Mouse (Mus musculus) urinary bladder, adult 2 months (tissue): ENCODE results near the gene Begain. TPM values are rescaled to one million over a fixed set of nuclear protein-coding genes. Genes with fewer than 3 reads are reported as not detected.

Experiments
- DNase-seq: peaks from one replicate; pipeline ENCODE4 v3.0.0; 2022; ENCODE audit warnings: low spot score
- polyA plus RNA-seq: library from polyadenylated mRNA; depleted of rRNA; stranded (reverse); fragments of >200 nt; gene quantifications from 2 replicates; pipeline ENCODE4 v1.2.3, GENCODE M21; 2012; rRNA removed

Gene Begain
- 1.4 and 1.8 TPM in 2 replicates for polyA plus RNA-seq

DNA sequence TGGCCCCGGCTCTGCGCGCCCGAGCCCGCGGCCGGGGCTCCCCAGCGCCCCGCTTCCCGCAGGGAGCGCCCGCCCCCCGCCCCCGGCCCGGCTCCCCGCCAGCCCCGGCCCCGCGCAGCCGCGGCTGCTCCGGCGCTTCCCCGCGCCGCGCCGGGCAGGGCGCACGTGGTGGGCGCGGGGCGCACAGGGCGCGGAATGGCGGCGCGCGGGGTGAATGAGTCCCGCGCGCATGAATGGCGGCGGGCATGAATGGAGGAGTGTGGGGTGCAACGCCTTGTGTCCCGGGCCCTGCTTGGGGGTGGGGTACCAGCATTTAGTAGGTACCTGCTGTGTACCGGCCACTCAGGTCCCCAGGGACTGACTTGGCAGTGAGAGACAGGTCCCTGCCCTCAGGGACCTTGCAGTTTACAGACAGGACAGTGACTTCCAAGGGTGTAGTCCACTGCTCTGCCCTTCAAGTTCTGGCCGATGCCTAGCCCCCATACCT, at the start of gene Begain:
Gene Begain, minus strand, starts transcription at position 51 of the 487 bp plus-strand sequence.
- DNase-seq: no peak

DNA sequence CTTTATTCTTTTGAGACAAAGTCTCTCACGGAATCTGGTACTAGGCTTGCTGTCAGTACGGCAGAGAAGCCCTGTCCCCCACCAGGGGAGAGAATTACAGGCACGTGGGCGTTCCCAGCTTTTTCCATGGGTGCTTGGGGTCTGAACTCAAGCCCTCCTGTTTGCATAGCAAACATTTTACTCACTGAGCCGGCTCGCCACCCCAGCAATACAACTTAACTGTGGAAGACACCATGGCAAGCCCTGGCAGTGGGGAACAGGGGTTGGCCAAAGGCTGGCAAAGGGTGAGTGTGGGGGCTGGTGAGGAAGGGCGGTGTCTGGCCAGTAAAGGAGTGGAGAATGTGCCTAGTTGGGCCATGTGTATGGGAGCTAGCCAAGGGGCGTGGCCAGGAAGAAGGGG, 47.7 kb upstream of the Begain start:
- no peak for DNase-seq

DNA sequence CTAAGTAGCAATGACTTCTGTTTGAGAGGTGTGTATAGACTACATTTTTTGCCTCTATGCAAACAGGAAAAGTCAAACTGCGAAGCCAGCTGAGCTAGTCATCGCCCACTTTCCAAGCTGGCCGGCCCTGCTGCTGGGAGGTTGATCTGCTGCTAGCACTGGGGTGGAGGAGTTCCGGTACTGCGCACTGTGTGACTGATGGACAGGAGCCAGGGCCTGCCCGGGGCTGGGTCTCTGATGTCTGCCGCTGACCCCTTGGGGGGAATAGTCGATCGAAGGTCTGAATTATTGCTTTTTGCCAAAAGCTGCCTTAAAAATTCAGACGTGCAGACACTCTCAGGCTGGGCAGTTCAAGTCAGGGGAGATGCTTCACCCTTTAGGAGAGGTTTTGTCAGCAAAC, 47.1 kb upstream of the Begain start:
- DNase-seq: no peak

DNA sequence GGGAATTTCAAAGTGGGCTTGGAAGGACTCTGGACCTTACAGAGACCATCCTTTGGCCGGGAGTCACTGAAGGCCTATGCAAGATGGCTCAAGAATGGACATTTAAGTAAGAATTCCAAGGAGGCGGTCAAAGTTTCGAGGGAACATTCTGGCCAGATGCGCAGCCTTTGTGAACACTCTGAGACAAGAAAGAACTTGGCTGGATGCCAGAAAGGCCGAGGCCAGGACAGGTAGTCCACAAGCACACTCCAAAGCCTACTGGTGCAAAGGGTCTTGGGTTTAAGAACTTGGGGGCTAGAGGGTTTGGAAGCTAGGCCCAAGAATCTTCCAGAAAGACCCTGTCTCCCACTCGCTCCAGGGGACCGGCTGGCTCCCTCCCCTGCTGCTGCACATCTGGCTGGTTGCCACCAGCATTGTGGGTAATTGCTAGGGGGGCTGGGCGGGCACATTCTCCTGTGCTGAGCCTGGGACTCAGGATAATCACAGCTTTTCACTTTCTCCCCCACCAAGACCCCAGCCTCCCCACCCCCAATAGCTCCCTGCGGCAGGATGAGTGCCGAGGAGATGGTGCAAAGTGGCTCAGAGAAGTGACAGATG, 45.1 kb upstream of the Begain start:
- DNase-seq: no peak

DNA sequence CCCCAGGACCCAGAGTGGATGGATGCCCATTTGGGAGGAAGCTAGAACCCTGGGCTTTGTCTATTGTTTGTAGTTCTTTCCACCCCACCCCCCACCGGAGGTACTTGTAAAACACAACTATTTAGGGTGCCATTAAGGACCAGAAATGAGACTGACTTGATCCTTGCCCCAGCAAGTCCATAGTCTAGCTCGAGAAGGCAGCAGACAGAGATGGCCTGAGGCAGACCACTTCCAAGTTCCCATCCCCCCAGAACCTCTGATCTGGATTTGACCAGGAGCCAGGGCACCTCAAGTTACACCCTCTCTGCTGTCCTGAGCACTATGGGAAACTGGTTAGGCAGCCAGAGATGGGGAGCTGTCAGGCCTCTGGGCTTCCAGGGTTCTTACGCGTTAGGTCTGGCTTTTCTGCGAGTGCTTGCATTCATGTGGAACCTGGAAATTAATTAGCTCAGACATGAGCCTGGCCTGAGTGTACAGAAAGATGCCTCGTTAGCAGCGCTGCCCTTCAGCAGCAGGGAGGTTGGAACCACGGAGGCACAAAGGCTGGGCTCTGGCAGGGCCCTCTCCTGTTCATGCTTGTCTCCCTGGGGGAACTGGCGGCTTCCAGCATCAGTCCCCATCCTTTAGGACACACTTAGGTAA, 44.5 kb upstream of the Begain start:
- no peak for DNase-seq

DNA sequence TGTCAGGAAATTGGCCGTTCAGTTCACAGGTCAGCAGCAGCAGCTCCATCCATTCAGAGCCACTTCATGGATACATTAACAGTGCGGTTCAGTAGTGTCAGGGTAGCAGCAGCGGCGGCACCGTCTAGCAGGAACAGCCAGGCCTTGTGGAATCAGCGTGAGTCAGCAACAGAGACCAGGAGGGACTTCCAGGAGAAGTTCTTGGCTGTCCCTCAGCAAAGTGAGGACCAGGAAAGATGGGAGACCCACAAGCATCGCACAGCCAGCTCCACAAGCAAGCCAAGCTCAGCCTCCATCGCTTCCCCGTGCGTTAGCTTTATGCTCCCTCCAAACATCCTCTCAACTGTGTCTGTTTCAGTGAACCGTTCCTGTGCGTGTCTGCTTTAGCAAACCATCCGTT, 40.9 kb upstream of the Begain start:
- DNase-seq: no peak

DNA sequence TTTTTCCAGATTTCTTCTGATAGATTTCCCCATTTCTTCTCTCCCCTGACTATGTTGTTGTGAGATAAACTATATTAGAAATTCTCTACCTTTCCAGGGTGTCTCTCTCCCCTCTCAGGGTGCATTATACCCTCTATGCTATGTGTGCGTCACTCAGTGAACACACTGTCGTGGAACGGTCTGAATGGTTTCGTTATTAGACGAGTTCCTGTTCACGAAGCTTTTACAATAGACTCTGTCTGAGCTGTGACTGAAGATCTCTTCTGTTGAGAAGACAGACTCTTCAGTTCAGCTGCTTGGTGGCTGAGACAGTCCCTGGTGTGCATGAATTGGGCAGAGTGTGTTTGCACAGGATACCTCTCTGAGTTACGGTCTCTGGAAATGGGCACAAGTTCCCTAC, 32.4 kb upstream of the Begain start:
- DNase-seq: no peak

DNA sequence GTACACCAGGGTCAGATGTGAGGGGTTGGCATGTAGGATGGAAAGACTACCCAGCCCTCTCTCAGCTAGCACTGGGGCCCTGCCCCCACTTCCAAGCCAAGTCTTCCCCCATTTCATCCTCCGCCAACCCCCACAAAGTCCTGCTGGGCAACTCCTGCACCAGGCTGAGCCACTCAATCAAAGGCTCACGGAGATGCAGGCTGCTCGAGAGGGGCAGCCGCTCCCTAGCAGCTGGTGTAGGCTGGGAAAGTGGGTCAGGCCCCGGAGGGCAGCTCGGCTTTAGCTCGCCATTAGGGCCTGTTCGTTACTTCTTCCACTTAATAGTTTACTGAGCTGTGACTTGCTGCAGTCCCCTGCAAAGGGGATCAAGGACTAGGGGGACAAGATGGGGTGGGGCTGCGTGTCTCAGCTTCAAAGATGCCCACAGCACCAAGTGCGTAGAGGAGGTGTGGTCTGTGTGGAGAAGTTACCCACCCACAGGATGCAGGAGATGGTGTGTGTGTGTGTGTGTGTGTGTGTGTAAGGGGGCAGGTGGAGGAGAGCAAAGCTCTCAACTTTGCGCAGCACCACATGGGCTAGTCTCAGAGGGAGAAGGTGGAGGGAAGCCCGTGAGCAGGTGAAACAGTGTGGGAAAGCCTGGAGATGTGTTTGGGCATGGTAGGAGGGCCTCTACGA, 22.6 kb upstream of the Begain start:
- DNase-seq: no peak

DNA sequence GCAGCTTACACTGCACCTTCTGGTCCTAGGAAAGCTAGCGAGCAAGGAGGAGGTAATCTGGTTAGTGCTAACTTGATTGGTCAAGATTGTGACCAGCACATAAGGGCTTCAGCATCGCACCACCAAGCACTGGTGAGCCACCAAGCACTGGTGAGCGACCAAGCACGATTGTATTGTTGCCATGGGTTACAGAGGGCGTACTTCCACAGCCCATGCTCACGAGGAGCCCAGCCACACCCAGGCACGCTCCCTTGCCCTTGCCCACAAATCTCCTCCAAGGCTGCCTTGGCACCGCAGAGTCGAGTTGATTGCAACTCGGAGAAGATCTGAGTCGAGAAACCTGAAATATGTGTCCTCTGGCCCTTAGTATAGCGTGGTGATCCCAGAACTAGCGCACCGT, 22.0 kb upstream of the Begain start:
- no peak for DNase-seq

DNA sequence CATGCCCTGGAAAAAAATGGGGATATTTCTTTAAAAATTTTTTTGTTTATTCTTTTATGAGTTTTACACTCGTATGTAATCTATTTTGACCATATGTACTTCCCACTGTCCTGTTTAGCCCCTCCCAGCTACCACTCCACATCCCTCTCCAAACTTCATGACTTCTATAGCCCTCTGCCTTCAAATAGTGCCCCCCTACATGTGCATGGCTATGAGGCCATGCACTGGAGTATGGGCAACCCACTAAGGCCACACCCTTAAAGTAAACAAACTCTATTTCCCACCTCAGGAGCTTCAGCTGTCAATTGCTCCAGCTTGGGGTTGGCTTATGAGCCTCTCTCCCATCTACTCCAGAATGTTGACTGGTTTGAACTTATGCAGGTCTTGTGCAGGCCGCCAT, 18.1 kb upstream of the Begain start:
- DNase-seq: no peak

DNA sequence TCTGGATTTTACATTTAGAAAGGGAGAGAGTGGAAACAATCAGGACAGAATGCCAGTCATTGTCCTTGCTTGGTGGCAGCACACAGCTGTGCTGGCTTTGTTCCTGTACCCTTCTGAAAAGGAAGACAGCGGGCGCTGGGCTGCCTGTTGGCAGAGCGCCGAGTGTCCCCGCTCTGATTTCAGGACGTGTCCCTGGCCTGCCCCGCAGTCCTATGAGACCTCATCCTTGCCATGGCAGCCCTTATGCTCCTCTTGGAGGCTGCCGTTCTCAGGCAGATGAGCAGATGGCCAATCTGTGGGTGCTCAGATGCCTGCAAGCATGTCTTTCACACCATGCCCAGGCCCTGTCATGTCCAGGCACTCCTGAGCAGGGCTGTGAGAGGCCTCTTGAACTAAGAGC, 17.7 kb upstream of the Begain start:
- DNase-seq: no peak

DNA sequence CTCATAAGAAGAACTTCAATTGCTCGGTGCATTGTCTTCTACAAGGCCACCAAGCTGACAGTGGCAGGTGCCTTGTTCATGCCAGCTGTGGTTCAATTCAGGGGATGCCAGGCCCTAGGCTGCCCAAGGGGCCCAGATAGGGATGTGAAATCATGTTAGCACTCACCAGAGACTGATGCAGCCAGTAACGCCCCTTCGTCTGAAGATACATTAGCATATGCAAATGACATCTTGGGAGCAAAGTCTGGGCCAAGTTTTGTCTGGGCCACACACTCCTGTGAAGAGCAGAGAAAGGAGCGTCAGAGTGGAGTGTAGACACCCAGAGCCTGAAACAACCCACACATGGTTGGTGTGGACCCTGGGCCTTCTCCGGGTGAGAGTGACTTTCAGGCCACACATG, 17.0 kb upstream of the Begain start:
- DNase-seq: no peak

DNA sequence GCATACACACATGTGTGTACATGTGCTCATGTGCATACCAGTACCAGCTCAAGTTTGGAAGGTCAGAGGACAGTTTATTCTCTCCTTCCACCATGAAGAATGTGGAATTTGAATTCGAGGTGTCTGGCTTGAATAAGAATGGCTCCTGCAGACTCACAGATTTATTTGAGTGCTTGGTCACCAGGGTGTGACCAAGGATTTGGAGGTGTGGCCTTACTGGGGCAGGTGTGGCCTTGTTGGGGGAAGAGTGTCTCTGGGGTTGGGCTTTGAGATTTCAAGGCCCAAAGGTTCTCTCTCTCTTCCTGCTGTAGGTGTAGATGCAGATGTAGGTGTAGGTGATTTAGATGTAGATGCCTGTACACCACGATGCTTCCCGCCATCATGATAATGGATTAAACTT, 15.5 kb upstream of the Begain start:
- no peak for DNase-seq

DNA sequence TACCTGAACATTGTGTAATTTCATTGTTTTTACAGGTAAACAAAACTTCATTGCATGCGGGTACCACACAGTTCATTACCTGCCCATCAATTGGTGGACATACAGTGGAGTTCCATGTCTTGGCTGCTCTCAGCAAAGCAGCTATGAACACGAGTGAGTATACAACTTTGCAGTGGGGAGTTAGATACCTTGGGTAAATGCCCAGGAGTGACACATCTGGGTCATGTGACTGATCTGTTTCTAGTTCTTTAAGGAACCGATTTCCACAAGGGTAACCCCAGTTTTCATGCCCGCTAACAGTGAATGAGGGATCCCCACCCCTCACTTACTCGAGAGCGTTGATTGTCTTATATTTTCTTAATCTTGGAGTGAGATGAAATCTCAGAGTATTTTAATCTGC, 9.0 kb upstream of the Begain start:
- DNase-seq: no peak

DNA sequence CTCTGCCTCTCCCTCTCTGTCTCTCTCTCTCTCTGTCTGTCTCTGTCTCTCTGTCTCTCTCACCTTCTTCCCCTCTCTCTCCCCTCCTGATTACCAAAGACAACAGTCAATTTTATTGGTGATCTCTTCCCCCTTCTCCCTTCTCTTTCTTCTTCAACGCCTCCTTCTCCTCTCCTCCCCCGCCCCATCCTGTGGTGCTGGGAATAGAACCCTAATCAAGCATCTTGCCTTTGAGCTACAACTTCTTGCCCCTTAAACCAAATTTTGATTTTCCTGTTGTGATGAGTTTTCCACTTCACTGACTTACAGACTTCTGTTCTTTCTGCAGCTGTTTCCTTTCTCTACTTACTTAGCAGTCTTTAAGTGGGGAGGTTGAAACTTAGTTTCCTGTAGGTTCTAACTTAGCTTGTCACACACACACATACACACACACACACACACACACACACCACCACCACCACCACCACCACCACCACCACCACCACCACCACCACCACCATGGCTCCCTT, 6.8 kb upstream of the Begain start:
- no peak for DNase-seq

DNA sequence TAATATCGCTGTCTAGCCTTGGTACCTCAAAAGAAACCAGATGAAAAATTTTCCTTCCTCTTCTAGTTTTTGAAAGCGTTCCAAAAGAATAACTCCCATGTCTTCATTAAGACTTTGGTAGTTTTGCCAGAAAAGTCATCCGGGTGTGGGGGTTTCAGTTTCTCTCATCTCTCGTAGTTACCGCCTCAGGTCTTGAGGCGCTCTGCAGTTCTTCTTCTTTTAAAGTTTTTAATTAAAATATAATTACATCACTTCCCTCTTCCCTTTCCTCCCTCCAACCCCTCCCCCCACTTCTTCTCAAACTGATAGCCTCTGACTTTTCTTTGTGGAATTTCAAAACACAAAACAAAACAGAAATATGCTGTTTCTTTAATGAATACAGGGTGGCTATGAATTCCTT, 6.1 kb upstream of the Begain start:
- DNase-seq: no peak

DNA sequence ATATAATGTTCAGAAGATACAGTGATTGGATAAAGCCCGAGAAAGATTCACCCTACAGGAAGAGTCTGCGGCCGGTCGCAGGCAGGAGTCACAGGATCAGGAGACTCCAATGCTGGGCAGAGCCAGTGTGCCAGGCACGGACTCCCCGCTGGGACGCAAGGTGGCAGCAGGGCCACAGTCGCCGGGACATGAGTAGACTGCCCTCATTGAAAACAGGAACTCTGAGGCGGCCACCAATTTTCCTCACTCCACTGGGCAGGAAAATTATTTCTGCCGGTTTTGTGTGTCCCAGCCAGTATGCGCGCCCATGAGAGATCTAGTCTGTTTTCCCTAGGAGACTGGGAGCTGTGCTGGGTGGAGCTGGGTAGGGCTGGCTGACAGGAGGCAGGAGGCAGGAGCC, 3.2 kb upstream of the Begain start:
- no peak for DNase-seq

DNA sequence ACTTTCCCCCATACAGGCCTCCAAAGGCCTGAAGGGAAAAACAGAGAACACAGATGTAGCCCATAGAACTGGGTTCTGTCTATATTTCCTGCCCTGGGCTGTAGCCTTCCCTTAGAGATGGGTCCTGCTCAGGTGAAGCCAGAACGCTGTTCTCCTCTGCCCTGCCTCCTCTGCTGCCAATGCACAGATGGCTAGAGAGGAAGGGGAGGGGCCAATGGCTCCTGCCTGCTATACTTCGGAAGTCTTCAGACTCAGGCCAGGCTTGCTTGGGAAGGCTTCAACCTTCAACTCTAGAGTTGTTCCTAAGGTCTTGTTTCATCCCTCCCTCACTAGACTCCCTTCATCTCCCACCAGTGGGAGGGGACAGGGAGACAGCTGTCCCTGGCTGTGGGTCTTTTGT, 1.7 kb upstream of the Begain start:
- no peak for DNase-seq

DNA sequence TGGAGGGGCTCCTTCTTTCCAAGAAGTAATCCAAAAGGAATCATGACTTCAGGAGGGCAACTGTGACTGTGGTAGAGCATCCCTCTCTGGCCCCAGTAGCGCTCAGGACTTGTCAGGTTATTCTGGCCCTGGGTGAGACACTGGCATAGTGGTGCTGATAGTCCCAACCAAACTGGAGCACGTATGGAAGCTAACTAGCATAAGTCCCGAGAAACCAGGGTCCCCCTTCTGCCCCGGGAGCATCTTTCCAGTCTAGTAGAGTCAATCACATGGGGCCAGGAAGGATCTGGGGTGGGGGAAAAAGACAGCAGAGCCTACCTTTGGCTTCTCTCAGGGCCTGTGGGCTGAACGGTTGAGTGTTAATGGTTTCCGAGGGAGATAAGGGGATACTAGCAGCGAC, 721 bp upstream of the Begain start:
- DNase-seq: no peak

DNA sequence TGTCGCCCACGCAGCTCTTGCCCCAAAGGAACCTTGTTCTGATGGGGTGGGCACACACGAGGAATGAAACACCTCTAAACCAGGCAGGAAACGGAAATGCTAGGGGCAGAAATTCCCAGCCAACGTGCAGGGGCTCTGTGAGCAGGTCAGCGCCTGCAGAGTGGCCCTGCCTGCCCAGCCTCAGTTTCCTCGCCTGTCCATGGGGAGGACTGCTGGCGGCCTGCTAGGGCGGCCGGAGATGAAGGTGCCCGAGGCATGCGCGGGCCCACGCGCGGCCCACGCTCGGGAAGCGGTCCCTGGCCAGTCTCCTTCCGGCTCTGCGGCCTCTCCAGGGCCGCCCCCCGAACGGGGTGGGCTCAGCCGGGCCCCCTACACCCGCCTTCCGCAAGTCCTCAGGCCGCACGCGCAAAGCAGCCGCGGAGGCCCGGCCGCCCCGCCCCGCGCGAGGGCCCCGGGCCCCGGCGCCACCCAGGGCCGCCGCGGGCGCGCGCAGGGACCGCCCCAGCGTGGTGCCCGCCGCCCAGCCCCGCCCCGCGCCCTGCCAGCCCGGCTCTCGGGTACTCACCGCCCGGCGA, 369 bp downstream of the Begain start:
- no peak for DNase-seq

DNA sequence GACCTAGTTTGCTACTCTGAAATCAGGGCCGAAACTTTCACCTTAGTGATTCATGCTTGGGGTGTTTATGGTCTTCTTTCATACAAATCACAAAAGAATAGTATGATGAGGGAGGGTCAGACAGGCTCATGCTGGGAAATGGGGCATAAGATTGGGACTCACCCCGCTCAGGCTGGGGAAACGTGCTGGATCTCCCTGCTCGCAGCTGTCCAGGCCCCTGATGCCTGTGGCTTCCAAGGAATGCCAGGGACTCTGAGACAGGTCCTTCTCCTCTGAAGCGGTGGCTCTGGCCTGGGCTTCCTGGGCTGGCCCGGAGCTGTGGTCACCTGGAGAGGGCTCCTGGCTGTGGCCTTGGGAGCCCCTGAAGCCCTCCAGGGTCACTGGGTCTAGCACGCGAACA, 9.4 kb downstream of the Begain start:
- no peak for DNase-seq

DNA sequence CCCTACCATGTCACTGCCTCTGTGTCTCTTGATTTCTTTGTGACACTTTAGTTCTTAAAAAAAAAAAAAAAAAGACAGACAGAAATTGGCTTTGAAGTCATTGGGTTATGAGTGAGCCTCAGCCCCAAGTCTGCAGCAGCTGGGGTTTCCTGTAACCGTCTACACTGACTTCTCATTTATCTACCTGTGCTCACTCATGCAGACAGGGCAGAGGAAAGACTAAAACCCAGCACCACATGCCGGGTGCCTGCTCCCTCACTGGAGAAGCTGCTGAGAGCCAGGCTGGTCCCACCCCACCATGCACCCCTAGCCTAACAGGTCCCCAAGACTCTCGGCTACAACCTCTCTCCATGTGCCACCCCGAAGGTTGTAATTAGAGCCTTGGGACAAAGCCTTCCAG, 10.3 kb downstream of the Begain start:
- no peak for DNase-seq
